Mouse (Mus musculus) mouse embryonic stem cell (cell line): ENCODE measurements around the gene Olfr1356.
"Not testable (repeated sequence)": the region's sequence is repeated elsewhere in the genome, so short reads cannot be mapped to it uniquely, and the experiment has no call there.

Experiments used
- in situ Hi-C, 2 experiments: fragments of 300-500 bp; cut with MboI; formaldehyde crosslinking; loops; 1 replicate in 1 of 2; 3 replicates in 1 of 2; pipeline ENCODE4 v1.14.3; 2019 to 2020; ENCODE audit warnings: low sequenced_read_pairs in 2 of 2, low pct_unique_long_range_greater_than_20kb in 1 of 2, mixed read lengths in 1 of 2; ENCODE audit not compliant: unreplicated experiment in 1 of 2

Olfr1356 gene

GRCm38 (mm10) chr10:78852066-78852465, at the start of gene Olfr1356:
Olfr1356 (minus strand) TSS chr10:78852166.
- in situ Hi-C loops: no loop called here

GRCm38 (mm10) chr10:78875240-78875639, 23.3 kb upstream of the Olfr1356 start, which contains the start of gene Olfr1355:
Olfr1355 (plus strand) TSS chr10:78875540.
- in situ Hi-C loops: no loop called here

GRCm38 (mm10) chr10:78840456-78840855, 11.5 kb downstream of the Olfr1356 start:
- in situ Hi-C loops: not testable (repeated sequence)

GRCm38 (mm10) chr10:78812358-78813060, 39.5 kb downstream of the Olfr1356 start:
- in situ Hi-C loops: no loop called here

- in situ Hi-C loops: no loop called here
Observed at GRCm38 (mm10) chr10:78801449-78801848, 50.5 kb downstream of the Olfr1356 start.
